Comparison of ENCODE assay signal across 15 mouse cellular contexts in the genomic region with DNA sequence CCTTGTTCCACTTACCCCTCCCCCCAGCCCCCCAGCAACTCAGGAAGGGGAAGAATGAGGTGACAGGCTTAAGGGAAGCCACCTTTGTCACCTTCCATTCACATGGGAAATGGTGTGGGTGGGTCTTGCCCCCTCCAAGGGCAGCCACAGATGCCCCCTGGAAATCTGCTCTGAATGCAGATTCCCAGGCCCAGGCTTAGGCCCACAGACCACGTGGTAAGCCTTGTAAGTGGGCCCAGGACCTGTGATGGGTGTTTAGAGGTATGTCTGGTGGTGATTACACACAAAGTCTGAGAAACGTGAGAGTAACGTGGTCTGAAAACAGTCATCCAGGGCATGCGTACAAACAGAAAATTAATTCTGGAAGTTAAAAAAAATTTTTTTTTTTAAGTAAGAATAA. TPM values are rescaled to one million over a fixed set of nuclear protein-coding genes. Genes with fewer than 3 reads are reported as not detected.
DNase-seq lines count a peak whose midpoint lies in the region; ATAC-seq and TF ChIP-seq lines count a peak whose summit lies in the region.
"Had no signal": no experiment of that assay in that cellular context is flagged by ENCODE, and none has a peak within 500 bp of the region (broad histone marks: within the 10 kb centered on the region; RNA-seq: fewer than 3 reads in every experiment).

No protein-coding gene starts in this region.

- peak overlapping the region; percentile 25; the same call in 1 of the 2 replicates for H3K27ac ChIP-seq in heart, embryonic 12.5 days (ENCODE audit: poor library complexity, severe bottlenecking)
- peak overlapping the region; percentile 98 for H3K27ac ChIP-seq in MEL (ENCODE audit: control insufficient read depth, low read depth, low read length)
- H3K27ac ChIP-seq in liver, embryonic 16.5 days (ENCODE audit: low read length) = peak overlapping the region; percentile 95
- no peak overlapping the region for H3K27ac ChIP-seq in thymus, adult 2 months (ENCODE audit: control insufficient read depth, insufficient read depth, low read length)
- H3K27ac ChIP-seq: forebrain, embryonic 15.5 days; hindbrain, embryonic 12.5 days; layer of hippocampus, adult 2 months had no signal

- H3K4me3 ChIP-seq in heart, embryonic 12.5 days = no peak overlapping the region
- H3K4me3 ChIP-seq in MEL (ENCODE audit: control insufficient read depth in 1 of 2, insufficient read depth in 1 of 2, low read depth in 2 of 2, low read length in 2 of 2) = peak overlapping the region; percentile 49 to 65
- H3K4me3 ChIP-seq in erythroblast, embryonic 14.5 days (replicated peaks) = peak overlapping the region; percentile 87
- peak overlapping the region; percentile 75 for H3K4me3 ChIP-seq in liver, embryonic 16.5 days (ENCODE audit: low read depth, low read length)
- no peak overlapping the region for H3K4me3 ChIP-seq in thymus, adult 2 months (ENCODE audit: control insufficient read depth, insufficient read depth, low read length)
- H3K4me3 ChIP-seq: forebrain, embryonic 15.5 days; hindbrain, embryonic 12.5 days; kidney, embryonic 15.5 days; layer of hippocampus, adult 2 months had no signal

- H3K79me2 ChIP-seq in MEL (ENCODE audit: control insufficient read depth, insufficient read depth, low read length, poor library complexity) = peaks cover 2% of the 10 kb centered on the region; the same call in 1 of the 2 replicates

- H3K9me3 ChIP-seq in heart, embryonic 12.5 days (replicated peaks) = no peaks in the 10 kb centered on the region
- H3K9me3 ChIP-seq in MEL (replicated peaks; ENCODE audit: insufficient read depth, low read length) = no peaks in the 10 kb centered on the region
- H3K9me3 ChIP-seq in erythroblast, embryonic 14.5 days (ENCODE audit: control insufficient read depth, low read length) = no peaks in the 10 kb centered on the region
- H3K9me3 ChIP-seq in liver, embryonic 16.5 days (replicated peaks; ENCODE audit: control insufficient read depth, low read length) = no peaks in the 10 kb centered on the region
- H3K9me3 ChIP-seq: forebrain, embryonic 15.5 days; hindbrain, embryonic 12.5 days; kidney, embryonic 15.5 days had no signal

- WGBS in heart, embryonic 12.5 days = 64% methylated on average over 4 of the region's 4 CpGs
- WGBS in liver, embryonic 16.5 days (ENCODE audit: insufficient replicate concordance) = 16% methylated on average over 4 of the region's 4 CpGs
- WGBS in thymus, adult 2 months = 80% methylated on average over 4 of the region's 4 CpGs

- DNase-seq in heart, postnatal 14 days = no peak
- peak; percentile 61 for DNase-seq in MEL (ENCODE audit: low read depth, low spot score)
- DNase-seq in thymus, adult 2 months = no peak
- DNase-seq: cerebellum, adult 8-10 months; retina, postnatal 1 day had no signal

- H3K27me3 ChIP-seq in heart, embryonic 12.5 days (replicated peaks) = no peaks in the 10 kb centered on the region
- H3K27me3 ChIP-seq in MEL (ENCODE audit: control insufficient read depth in 1 of 2, insufficient read depth in 2 of 2, low read length in 2 of 2) = no peaks in the 10 kb centered on the region
- no peaks in the 10 kb centered on the region for H3K27me3 ChIP-seq in erythroblast, embryonic 14.5 days (ENCODE audit: control insufficient read depth)
- no peaks in the 10 kb centered on the region for H3K27me3 ChIP-seq in liver, embryonic 16.5 days (ENCODE audit: control insufficient read depth, insufficient read depth, low read depth, low read length)
- H3K27me3 ChIP-seq in thymus, adult 2 months (ENCODE audit: control insufficient read depth, insufficient read depth, low read length) = no peaks in the 10 kb centered on the region
- H3K27me3 ChIP-seq: forebrain, embryonic 15.5 days; hindbrain, embryonic 12.5 days; kidney, embryonic 15.5 days had no signal

- peaks cover 52% of the 10 kb centered on the region for H3K4me1 ChIP-seq in heart, embryonic 12.5 days (replicated peaks)
- H3K4me1 ChIP-seq in MEL (ENCODE audit: control insufficient read depth in 1 of 2, insufficient read depth in 2 of 2, low read length in 2 of 2) = peaks cover 6 to 40% of the 10 kb centered on the region in 2 experiments
- H3K4me1 ChIP-seq in erythroblast, embryonic 14.5 days (ENCODE audit: control insufficient read depth) = peaks cover 91% of the 10 kb centered on the region
- H3K4me1 ChIP-seq in liver, embryonic 16.5 days (ENCODE audit: control insufficient read depth, low read depth, low read length) = peaks cover 36% of the 10 kb centered on the region
- no peaks in the 10 kb centered on the region for H3K4me1 ChIP-seq in thymus, adult 2 months (replicated peaks; ENCODE audit: control insufficient read depth, insufficient read depth, low read length)

- intact Hi-C loops in heart, postnatal 14 days (cut with DNase I) = loop anchor here (5.0 kb wide), 1 partner anchor 37 kb away; a partner anchor contains a TSS

- no peak for TF ChIP-seq RAD21 in MEL (IDR thresholded peaks at IDR 0.05; ENCODE audit: low read depth, low read length)

- no peak for TF ChIP-seq POLR2A in MEL (IDR thresholded peaks at IDR 0.05; ENCODE audit: control insufficient read depth in 1 of 2, insufficient read depth in 1 of 2, low read depth in 1 of 2, low read length in 2 of 2, poor library complexity in 1 of 2)
- TF ChIP-seq POLR2A in thymus, adult 2 months (IDR thresholded peaks at IDR 0.05; ENCODE audit: control insufficient read depth, extremely low read depth, insufficient read depth, low read length, poor library complexity) = no peak

- peaks cover 54% of the 10 kb centered on the region for H3K36me3 ChIP-seq in heart, embryonic 12.5 days
- peaks cover 0 to 40% of the 10 kb centered on the region in 2 experiments; a peak in 2 of 4 replicates for H3K36me3 ChIP-seq in MEL (ENCODE audit: control insufficient read depth in 1 of 2, insufficient read depth in 2 of 2, low read length in 2 of 2)
- H3K36me3 ChIP-seq in erythroblast, embryonic 14.5 days (ENCODE audit: control insufficient read depth) = peaks cover 59% of the 10 kb centered on the region
- peaks cover 28% of the 10 kb centered on the region for H3K36me3 ChIP-seq in liver, embryonic 16.5 days (ENCODE audit: control insufficient read depth, insufficient read depth)
- no peaks in the 10 kb centered on the region for H3K36me3 ChIP-seq in thymus, adult 2 months (ENCODE audit: control insufficient read depth, insufficient read depth, low read length)
- H3K36me3 ChIP-seq: forebrain, embryonic 15.5 days; hindbrain, embryonic 12.5 days had no signal

- no peak; a peak in 1 of 4 replicates for TF ChIP-seq EP300 in MEL (IDR thresholded peaks at IDR 0.05; ENCODE audit: low read depth in 1 of 2, low read length in 2 of 2)

- H3K9ac ChIP-seq in heart, embryonic 12.5 days = peak overlapping the region; percentile 11; the same call in 1 of the 2 replicates
- H3K9ac ChIP-seq in MEL (ENCODE audit: control insufficient read depth, low read depth, low read length, poor library complexity, severe bottlenecking) = peak overlapping the region; percentile 76
- H3K9ac ChIP-seq in liver, embryonic 16.5 days (ENCODE audit: low read depth, low read length) = peak overlapping the region; percentile 92
- H3K9ac ChIP-seq: forebrain, embryonic 15.5 days; hindbrain, embryonic 12.5 days; kidney, embryonic 15.5 days had no signal

- peak overlapping the region; percentile 33; the same call in 1 of the 2 replicates for H3K4me2 ChIP-seq in heart, embryonic 12.5 days
- peak overlapping the region; percentile 85 for H3K4me2 ChIP-seq in liver, embryonic 16.5 days (ENCODE audit: low read depth, low read length)
- H3K4me2 ChIP-seq: forebrain, embryonic 15.5 days; hindbrain, embryonic 12.5 days; kidney, embryonic 15.5 days; midbrain, embryonic 11.5 days had no signal

- no peak for TF ChIP-seq CTCF in MEL (IDR thresholded peaks at IDR 0.05 in 2 of 3, conservative IDR thresholded peaks at IDR 0.05 in 1 of 3; ENCODE audit: control insufficient read depth in 1 of 3, insufficient read depth in 1 of 3, low read depth in 2 of 3, low read length in 3 of 3, poor library complexity in 1 of 3, severe bottlenecking in 1 of 3)
- no peak for TF ChIP-seq CTCF in thymus, adult 2 months (IDR thresholded peaks at IDR 0.05; ENCODE audit: borderline replicate concordance, control insufficient read depth, extremely low read depth, insufficient read depth, low read length, poor library complexity)

- no peak for ATAC-seq in heart, embryonic 12.5 days (ENCODE audit: insufficient number of reproducible peaks, low FRiP score)
- ATAC-seq in liver, embryonic 16.5 days (ENCODE audit: low read depth) = no peak
- ATAC-seq in frontal cortex, adult (ENCODE audit: low TSS enrichment) = no peak
- ATAC-seq: forebrain, embryonic 15.5 days had no signal

TF ChIP-seq in MEL, 35 proteins besides CTCF, POLR2A, EP300 and RAD21:
- no peak for TF ChIP-seq POLR2AphosphoS5 (IDR thresholded peaks at IDR 0.05; ENCODE audit: borderline replicate concordance, low read depth, low read length)
- peak; percentile 43 for TF ChIP-seq ZNF384 (IDR thresholded peaks at IDR 0.05; ENCODE audit: low read depth, low read length)
- TF ChIP-seq NELFE (IDR thresholded peaks at IDR 0.05; ENCODE audit: low read depth, low read length) = 0 out of 2 replicates have a peak, but pooled peaks have one; percentile 10
- TF ChIP-seq USF2 (IDR thresholded peaks at IDR 0.05; ENCODE audit: borderline replicate concordance in 1 of 2, insufficient read depth in 1 of 2, low read depth in 1 of 2, low read length in 2 of 2) = 0 out of 4 replicates have a peak, but pooled peaks of 1 of the 2 experiments have one; percentile 28
- TF ChIP-seq MXI1 (IDR thresholded peaks at IDR 0.05; ENCODE audit: low read depth, low read length) = peak; percentile 49; the same call in 1 of the 2 replicates
- peak; percentile 80 for TF ChIP-seq USF1 (IDR thresholded peaks at IDR 0.05; ENCODE audit: low read depth, low read length)
- TF ChIP-seq CHD1 (IDR thresholded peaks at IDR 0.05; ENCODE audit: low read depth, low read length) = no peak
- peak; percentile 85 for TF ChIP-seq MAX (IDR thresholded peaks at IDR 0.05; ENCODE audit: low read length)
- no peak for TF ChIP-seq ETS1 (IDR thresholded peaks at IDR 0.05; ENCODE audit: low read depth, low read length)
- TF ChIP-seq MYC (IDR thresholded peaks at IDR 0.05; ENCODE audit: low read depth, low read length) = peak; percentile 70
- TF ChIP-seq BHLHE40 (IDR thresholded peaks at IDR 0.05; ENCODE audit: borderline replicate concordance, low read depth, low read length) = peak; percentile 56; the same call in 1 of the 2 replicates

RNA-seq across cellular contexts. Expression of a gene that starts 39.6 kb away (rescaled TPM):
- 31.0 and 31.8 TPM in 2 replicates for polyA plus RNA-seq in heart, embryonic 12.5 days (2016; fragmentation: Nextera tagmentation; extraction: Ambion mirVana)
- total RNA-seq in heart, postnatal 14 days (2021) = 10 to 100 TPM; 19.0 to 20.0 TPM
- total RNA-seq in MEL (2012; rRNA removed) = 6.5 and 6.8 TPM in 2 replicates
- 10 to 100 TPM in 1 of 2 experiments, not detected in 1; 15.1 TPM for polyA plus RNA-seq in MEL (2012; ENCODE audit: insufficient read depth in 1 of 2, insufficient read length in 2 of 2, low read depth in 1 of 2, low replicate concordance in 2 of 2, missing spikeins in 1 of 2)
- polyA plus RNA-seq in erythroblast, embryonic 14.5 days (2012) = 41.9 and 50.0 TPM in 2 replicates
- polyA plus RNA-seq in liver, embryonic 16.5 days (2015; fragmentation: Nextera tagmentation; extraction: Ambion mirVana) = 54.6 and 59.3 TPM in 2 replicates
- polyA plus RNA-seq in thymus, adult 2 months (2012; rRNA removed) = 9.7 and 10.6 TPM in 2 replicates
- total RNA-seq: neutrophil, adult 5-6 weeks had no signal

Comparison
In these comparisons a context has a peak if more than half of its experiments do, and no peak if none do; other contexts are left out.
1. H3K4me3 ChIP-seq: peak in MEL (2 of 2), erythroblast, embryonic 14.5 days (single experiment) and liver, embryonic 16.5 days (single experiment); none in heart, embryonic 12.5 days (single experiment) and thymus, adult 2 months (single experiment).
2. H3K9ac ChIP-seq: peak in every context shown above with its lines; median percentile 92 in liver, embryonic 16.5 days; 76 in MEL; 11 in heart, embryonic 12.5 days.